Mouse (Mus musculus) small intestine, adult 2 months (tissue): ENCODE measurements around the gene Samd4b.

Experiments
- CTCF ChIP-seq: fragments of 200-500 bp; IDR thresholded peaks from 2 replicates; pipeline ENCODE4 v1.5.1; 2012; ENCODE audit warnings: low read depth, mild to moderate bottlenecking, control low read depth, inconsistent platforms, low read length, moderate library complexity, mixed read lengths; ENCODE audit not compliant: insufficient replicate concordance, insufficient read length; ENCODE audit errors: extremely low read depth
- POLR2A ChIP-seq: fragments of 200-500 bp; IDR thresholded peaks from 2 replicates; pipeline ENCODE4 v1.6.1; 2012; ENCODE audit warnings: low read depth, mild to moderate bottlenecking, control low read depth, inconsistent platforms, low read length, moderate library complexity

- TF ChIP-seq POLR2A (no peak), CTCF (no peak)
Observed at GRCm38 (mm10) chr7:28585001-28585400, 12.9 kb downstream of the Samd4b start.
